Mouse (Mus musculus): ENCODE data around the gene Eif4ebp2.
"Not testable (repeated sequence)": the region's sequence is repeated elsewhere in the genome, so short reads cannot be mapped to it uniquely, and the experiment has no call there.

Eif4ebp2 gene

GRCm38 (mm10) chr10:61465009-61465408 lies 12.5 kb upstream of the Eif4ebp2 start:
- no peak for DNase-seq (ENCODE audit: low read depth, low spot score)

- no peak for DNase-seq (ENCODE audit: low read depth, low spot score)
These were observed 4.7 kb upstream of the Eif4ebp2 start for GRCm38 (mm10) chr10:61457182-61457581.

- not testable (repeated sequence) for DNase-seq (ENCODE audit: low read depth, low spot score)
These were observed 710 bp upstream of the Eif4ebp2 start for GRCm38 (mm10) chr10:61453171-61453570.

- DNase-seq (ENCODE audit: low read depth, low spot score) = no peak
These were observed 387 bp downstream of the Eif4ebp2 start for GRCm38 (mm10) chr10:61451931-61452617.

- peak; percentile 76 for DNase-seq (ENCODE audit: low read depth, low spot score)
These were observed 964 bp downstream of the Eif4ebp2 start for GRCm38 (mm10) chr10:61451463-61451930.

GRCm38 (mm10) chr10:61448834-61449233 lies 3.6 kb downstream of the Eif4ebp2 start:
- DNase-seq (ENCODE audit: low read depth, low spot score) = no peak

GRCm38 (mm10) chr10:61447581-61448353 lies 4.7 kb downstream of the Eif4ebp2 start:
- DNase-seq (ENCODE audit: low read depth, low spot score) = no peak

- DNase-seq (ENCODE audit: low read depth, low spot score) = no peak
These were observed 7.4 kb downstream of the Eif4ebp2 start for GRCm38 (mm10) chr10:61445016-61445415.

- DNase-seq (ENCODE audit: low read depth, low spot score) = no peak
These were observed 8.6 kb downstream of the Eif4ebp2 start for GRCm38 (mm10) chr10:61443876-61444275.

- DNase-seq (ENCODE audit: low read depth, low spot score) = no peak
These were observed 9.0 kb downstream of the Eif4ebp2 start for GRCm38 (mm10) chr10:61443456-61443855.

GRCm38 (mm10) chr10:61440202-61440800 lies 12.2 kb downstream of the Eif4ebp2 start:
- DNase-seq (ENCODE audit: low read depth, low spot score) = no peak

- DNase-seq (ENCODE audit: low read depth, low spot score) = no peak
These were observed 21.1 kb downstream of the Eif4ebp2 start for GRCm38 (mm10) chr10:61431375-61431774.

- no peak for DNase-seq (ENCODE audit: low read depth, low spot score)
These were observed 23.4 kb downstream of the Eif4ebp2 start for GRCm38 (mm10) chr10:61429043-61429442.

- no peak for DNase-seq (ENCODE audit: low read depth, low spot score)
These were observed 24.0 kb downstream of the Eif4ebp2 start for GRCm38 (mm10) chr10:61428416-61428815.

- peak; percentile 13 for DNase-seq (ENCODE audit: low read depth, low spot score)
These were observed 24.5 kb downstream of the Eif4ebp2 start for GRCm38 (mm10) chr10:61427951-61428350.

GRCm38 (mm10) chr10:61426251-61426757 lies 26.2 kb downstream of the Eif4ebp2 start:
- no peak for DNase-seq (ENCODE audit: low read depth, low spot score)

GRCm38 (mm10) chr10:61425047-61425446 lies 27.4 kb downstream of the Eif4ebp2 start:
- DNase-seq (ENCODE audit: low read depth, low spot score) = no peak

- DNase-seq (ENCODE audit: low read depth, low spot score) = peak; percentile 13
These were observed 28.0 kb downstream of the Eif4ebp2 start for GRCm38 (mm10) chr10:61424500-61424899.

GRCm38 (mm10) chr10:61423289-61423688 lies 29.2 kb downstream of the Eif4ebp2 start:
- no peak for DNase-seq (ENCODE audit: low read depth, low spot score)

- no peak for DNase-seq (ENCODE audit: low read depth, low spot score)
These were observed 29.6 kb downstream of the Eif4ebp2 start for GRCm38 (mm10) chr10:61422861-61423260.

GRCm38 (mm10) chr10:61420011-61420410 lies 32.5 kb downstream of the Eif4ebp2 start:
- DNase-seq (ENCODE audit: low read depth, low spot score) = no peak

- DNase-seq (ENCODE audit: low read depth, low spot score) = no peak
These were observed 33.3 kb downstream of the Eif4ebp2 start for GRCm38 (mm10) chr10:61419146-61419545.
